Mouse (Mus musculus) heart, embryonic 10.5 days (tissue): Measurements from ENCODE around the gene Hrh1. TPM values are rescaled to one million over a fixed set of nuclear protein-coding genes. Genes with fewer than 3 reads are reported as not detected.

Source experiments
- DNase-seq: peaks from one replicate; pipeline ENCODE4 v3.0.0-alpha.2; 2017; ENCODE audit warnings: low spot score
- H3K27ac ChIP-seq: fragments of 300-500 bp; sonication (generic); 2 replicates; pipeline ENCODE4 v1.5.1; 2016; ENCODE audit warnings: mild to moderate bottlenecking
- H3K27me3 ChIP-seq: fragments of 300-500 bp; sonication (generic); 2 replicates; pipeline ENCODE4 v1.6.1; 2016; ENCODE audit warnings: mild to moderate bottlenecking; ENCODE audit not compliant: poor library complexity, insufficient read depth, severe bottlenecking
- H3K36me3 ChIP-seq: fragments of 300-500 bp; sonication (generic); 2 replicates; pipeline ENCODE4 v1.6.1; 2016; ENCODE audit warnings: mild to moderate bottlenecking, moderate library complexity
- H3K4me1 ChIP-seq: fragments of 300-500 bp; sonication (generic); 2 replicates; pipeline ENCODE4 v1.6.1; 2016; ENCODE audit warnings: mild to moderate bottlenecking
- H3K4me3 ChIP-seq: fragments of 300-500 bp; sonication (generic); 2 replicates; pipeline ENCODE4 v1.5.1; 2016; ENCODE audit warnings: mild to moderate bottlenecking, moderate library complexity
- H3K9me3 ChIP-seq: fragments of 300-500 bp; sonication (generic); 2 replicates; pipeline ENCODE4 v1.6.1; 2016; ENCODE audit warnings: mild to moderate bottlenecking, moderate library complexity
- WGBS: fragments of 180-500 bp; shearing (Covaris S2); methylation state at CpG from one replicate; pipeline ENCODE4 v1.1.7; 2016; 5-methylcytosine and 5-hydroxymethylcytosine counted together
- polyA plus RNA-seq: library from polyadenylated mRNA; unstranded; fragments of >200 nt; fragmentation: Nextera tagmentation; extraction: Ambion mirVana; gene quantifications from 2 replicates; pipeline ENCODE4 v1.2.1, GENCODE M21; 2016

Gene Hrh1
- not detected in 2 replicates for polyA plus RNA-seq

GRCm38 (mm10) chr6:114397691-114398217, at the start of gene Hrh1:
TSS of gene Hrh1 (plus strand) at chr6:114397936.
- no peak for DNase-seq
- WGBS, result 1% methylated on average over 47 of the region's 56 CpGs
- Histone ChIP-seq H3K4me1 (peaks cover 15% of the 10 kb centered on the region), H3K27ac (peak within 1 kb of the TSS; percentile 59), H3K36me3 (no peaks in the 10 kb centered on the region), H3K9me3 (no peaks in the 10 kb centered on the region), H3K4me3 (peak within 1 kb of the TSS; percentile 69), H3K27me3 (peaks cover 78% of the 10 kb centered on the region)

DNA sequence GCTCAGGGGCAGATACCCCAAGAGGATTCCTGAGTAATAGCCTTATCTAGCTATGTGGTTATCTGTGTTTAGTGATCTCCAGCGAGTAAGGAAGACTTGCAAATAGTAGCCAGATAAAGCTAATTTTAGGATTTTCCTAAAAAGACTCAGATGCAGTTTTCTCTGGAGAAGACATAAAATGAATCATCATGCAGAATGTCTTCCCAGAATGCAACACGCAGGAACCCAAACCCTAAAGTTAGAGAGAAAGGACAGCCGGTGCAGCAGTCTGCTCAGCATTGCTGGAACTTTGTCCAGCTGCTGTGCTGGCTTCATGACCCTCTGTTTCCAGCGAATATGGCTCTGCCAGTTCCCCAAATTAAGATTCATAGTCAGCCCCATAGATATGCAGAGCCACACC, 43.1 kb upstream of the Hrh1 start:
- Histone ChIP-seq H3K4me1 (peaks cover 4% of the 10 kb centered on the region; the same call in 1 of the 2 replicates), H3K27ac (no peak overlapping the region), H3K9me3 (no peaks in the 10 kb centered on the region), H3K27me3 (peaks cover 6% of the 10 kb centered on the region; the same call in 1 of the 2 replicates), H3K4me3 (no peak overlapping the region), H3K36me3 (no peaks in the 10 kb centered on the region)
- 48% methylated on average over 4 of the region's 4 CpGs for WGBS
- DNase-seq, result no peak

DNA sequence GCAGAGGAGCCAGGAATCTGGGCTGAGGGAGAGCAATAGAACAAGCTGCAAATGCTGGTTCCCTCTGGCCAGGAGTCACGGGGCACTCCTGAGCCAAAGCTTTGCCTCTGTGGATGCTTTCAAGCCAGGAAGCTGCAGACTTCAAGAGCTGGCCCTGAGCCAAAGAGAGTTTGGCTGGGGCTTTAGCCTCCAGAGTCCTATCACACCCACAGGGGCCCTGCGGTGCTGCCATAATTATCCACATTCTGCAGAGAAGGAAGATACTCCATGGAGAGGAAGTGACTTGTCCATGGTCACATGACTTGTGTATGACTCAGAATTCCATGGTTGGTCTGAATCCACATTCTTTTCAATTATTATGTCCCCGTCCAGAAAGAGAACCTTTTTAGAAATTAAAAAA, 39.6 kb upstream of the Hrh1 start:
- WGBS, result 55% methylated on average over 3 of the region's 3 CpGs
- no peaks in the 10 kb centered on the region for H3K9me3 ChIP-seq
- DNase-seq, result no peak

DNA sequence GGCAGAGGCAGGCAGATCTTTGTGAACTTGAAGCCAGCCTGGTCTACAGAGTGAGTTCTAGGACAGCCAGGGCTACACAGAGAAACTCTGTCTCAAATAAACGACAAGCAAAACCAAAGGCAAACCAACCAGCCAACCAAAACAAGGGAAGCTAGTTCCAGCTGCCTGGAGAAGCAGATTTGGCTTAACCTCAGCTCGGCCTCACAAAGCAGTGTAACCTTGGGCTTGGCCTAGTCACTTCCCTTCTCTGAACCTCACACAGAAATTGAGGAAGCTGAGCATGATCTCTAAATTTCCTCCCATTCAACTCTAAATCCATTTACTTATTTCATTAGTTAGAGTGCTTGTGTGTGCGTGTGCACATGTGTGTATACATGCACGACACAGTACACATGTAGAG, 35.4 kb upstream of the Hrh1 start:
- Histone ChIP-seq H3K27me3 (no peaks in the 10 kb centered on the region), H3K27ac (no peak overlapping the region), H3K36me3 (no peaks in the 10 kb centered on the region), H3K4me3 (no peak overlapping the region), H3K4me1 (peaks cover 4% of the 10 kb centered on the region; the same call in 1 of the 2 replicates), H3K9me3 (no peaks in the 10 kb centered on the region)
- DNase-seq, result no peak
- 73% methylated on average over 4 of the region's 4 CpGs for WGBS

More for the DNA sequence above, 39.6 kb upstream of the Hrh1 start:
- Histone ChIP-seq H3K27ac (no peak overlapping the region), H3K36me3 (no peaks in the 10 kb centered on the region), H3K4me3 (no peak overlapping the region), H3K27me3 (peaks cover 6% of the 10 kb centered on the region; the same call in 1 of the 2 replicates), H3K4me1 (peaks cover 4% of the 10 kb centered on the region; the same call in 1 of the 2 replicates)

- no peak for DNase-seq
- Histone ChIP-seq H3K27ac (no peak overlapping the region), H3K4me3 (no peak overlapping the region), H3K27me3 (0 out of 2 replicates have a peak, but pooled peaks cover 2% of the 10 kb centered on the region), H3K9me3 (no peaks in the 10 kb centered on the region), H3K36me3 (no peaks in the 10 kb centered on the region), H3K4me1 (no peaks in the 10 kb centered on the region)
- 80% methylated on average over 8 of the region's 8 CpGs for WGBS
These were observed 34.0 kb upstream of the Hrh1 start for GRCm38 (mm10) chr6:114363740-114364139.

DNA sequence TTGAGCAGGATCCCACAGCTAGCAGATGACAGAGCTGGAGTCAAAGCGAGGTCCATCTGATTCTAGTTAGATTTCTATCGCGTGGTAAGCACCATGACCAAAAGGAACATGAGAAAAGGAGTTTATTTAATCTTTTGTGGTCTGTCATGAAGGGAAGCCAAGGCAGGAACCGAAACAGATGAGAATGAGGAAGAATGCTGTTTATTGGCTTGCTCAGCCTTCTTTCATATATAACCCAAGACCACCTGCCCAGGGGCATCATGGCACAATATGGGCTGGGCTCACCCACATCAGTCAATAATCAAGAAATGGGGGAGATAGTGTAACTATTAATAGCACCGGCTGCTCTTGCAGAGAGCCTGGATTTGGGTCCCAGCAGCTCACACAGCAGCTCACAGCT, 33.0 kb upstream of the Hrh1 start:
- no peak for DNase-seq
- 77% methylated on average over 5 of the region's 5 CpGs for WGBS

GRCm38 (mm10) chr6:114366191-114366590, 31.5 kb upstream of the Hrh1 start:
- H3K36me3 ChIP-seq, result no peaks in the 10 kb centered on the region

More for the DNA sequence above, 33.0 kb upstream of the Hrh1 start:
- H3K27me3 ChIP-seq, result 0 out of 2 replicates have a peak, but pooled peaks cover 5% of the 10 kb centered on the region
- no peaks in the 10 kb centered on the region for H3K36me3 ChIP-seq
- no peaks in the 10 kb centered on the region for H3K9me3 ChIP-seq
- H3K4me1 ChIP-seq, result no peaks in the 10 kb centered on the region
- H3K27ac ChIP-seq, result no peak overlapping the region
- H3K4me3 ChIP-seq, result no peak overlapping the region

GRCm38 (mm10) chr6:114367681-114368080, 30.1 kb upstream of the Hrh1 start:
- Histone ChIP-seq H3K36me3 (no peaks in the 10 kb centered on the region), H3K27me3 (peaks cover 5% of the 10 kb centered on the region; the same call in 1 of the 2 replicates), H3K27ac (no peak overlapping the region), H3K4me1 (no peaks in the 10 kb centered on the region), H3K9me3 (no peaks in the 10 kb centered on the region), H3K4me3 (no peak overlapping the region)
- DNase-seq, result no peak
- WGBS, result 71% methylated on average over 6 of the region's 6 CpGs

More at GRCm38 (mm10) chr6:114366191-114366590, 31.5 kb upstream of the Hrh1 start:
- WGBS, result 57% methylated on average over 5 of the region's 5 CpGs
- Histone ChIP-seq H3K27me3 (0 out of 2 replicates have a peak, but pooled peaks cover 5% of the 10 kb centered on the region), H3K4me1 (no peaks in the 10 kb centered on the region), H3K4me3 (no peak overlapping the region), H3K27ac (no peak overlapping the region), H3K9me3 (no peaks in the 10 kb centered on the region)
- DNase-seq, result no peak

DNA sequence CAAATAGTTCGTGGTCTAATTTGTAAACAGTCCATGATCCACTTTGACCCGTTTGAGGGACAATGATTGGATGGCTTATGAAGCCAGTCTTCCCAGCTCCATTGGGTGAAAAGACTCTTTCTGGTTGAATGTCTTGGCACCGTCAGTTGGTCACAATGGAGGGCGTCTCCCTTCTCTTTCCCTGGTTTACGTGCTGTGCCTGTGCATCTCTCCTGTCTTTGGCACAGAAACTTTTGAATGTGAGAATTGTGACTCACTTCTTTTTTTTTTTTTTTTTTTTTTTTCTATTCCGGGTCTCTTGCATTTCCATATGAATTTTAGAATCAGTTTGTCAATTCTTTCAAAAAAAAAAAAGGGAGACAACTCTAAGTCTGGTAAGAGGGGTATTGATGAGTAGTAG, 29.5 kb upstream of the Hrh1 start:
- Histone ChIP-seq H3K4me3 (no peak overlapping the region), H3K36me3 (no peaks in the 10 kb centered on the region), H3K27ac (no peak overlapping the region), H3K27me3 (peaks cover 9% of the 10 kb centered on the region; the same call in 1 of the 2 replicates), H3K9me3 (no peaks in the 10 kb centered on the region), H3K4me1 (no peaks in the 10 kb centered on the region)
- no peak for DNase-seq
- WGBS, result 82% methylated on average over 6 of the region's 6 CpGs

DNA sequence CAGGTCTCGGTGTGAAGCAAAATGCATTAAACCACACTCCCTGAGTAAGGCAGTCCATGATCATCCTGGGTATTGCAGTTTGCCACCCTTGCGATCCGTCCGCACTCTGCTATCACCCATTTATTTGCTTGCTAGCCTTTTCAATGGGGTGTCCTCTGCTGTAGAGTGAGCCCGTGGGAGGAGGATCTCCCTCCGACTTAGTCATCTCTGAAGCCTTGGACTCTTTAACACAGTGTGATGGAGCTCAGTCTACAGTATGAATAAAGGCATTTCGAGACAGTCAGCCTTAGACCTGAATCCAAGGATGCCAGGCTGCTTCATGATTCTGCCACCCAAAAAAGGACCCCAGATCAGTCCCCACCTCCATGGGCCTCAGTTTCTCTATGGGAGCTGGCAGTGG, 25.0 kb upstream of the Hrh1 start:
- Histone ChIP-seq H3K36me3 (no peaks in the 10 kb centered on the region), H3K27ac (no peak overlapping the region), H3K27me3 (peaks cover 15% of the 10 kb centered on the region; the same call in 1 of the 2 replicates), H3K4me3 (no peak overlapping the region), H3K4me1 (no peaks in the 10 kb centered on the region), H3K9me3 (no peaks in the 10 kb centered on the region)
- WGBS, result 85% methylated on average over 7 of the region's 7 CpGs
- no peak for DNase-seq

GRCm38 (mm10) chr6:114380872-114381271, 16.9 kb upstream of the Hrh1 start:
- H3K27ac ChIP-seq, result no peak overlapping the region
- no peak overlapping the region for H3K4me3 ChIP-seq
- no peaks in the 10 kb centered on the region for H3K36me3 ChIP-seq
- no peaks in the 10 kb centered on the region for H3K4me1 ChIP-seq
- no peak for DNase-seq
- no peaks in the 10 kb centered on the region for H3K9me3 ChIP-seq
- WGBS, result 55% methylated on average over 3 of the region's 3 CpGs
- H3K27me3 ChIP-seq, result no peaks in the 10 kb centered on the region

- H3K36me3 ChIP-seq, result no peaks in the 10 kb centered on the region
- no peak overlapping the region for H3K27ac ChIP-seq
- no peak overlapping the region for H3K4me3 ChIP-seq
- 66% methylated on average over 6 of the region's 6 CpGs for WGBS
- H3K9me3 ChIP-seq, result no peaks in the 10 kb centered on the region
- peaks cover 15% of the 10 kb centered on the region; the same call in 1 of the 2 replicates for H3K27me3 ChIP-seq
- no peak for DNase-seq
- 0 out of 2 replicates have a peak, but pooled peaks cover 4% of the 10 kb centered on the region for H3K4me1 ChIP-seq
These were observed 10.4 kb upstream of the Hrh1 start for GRCm38 (mm10) chr6:114387320-114387719.

DNA sequence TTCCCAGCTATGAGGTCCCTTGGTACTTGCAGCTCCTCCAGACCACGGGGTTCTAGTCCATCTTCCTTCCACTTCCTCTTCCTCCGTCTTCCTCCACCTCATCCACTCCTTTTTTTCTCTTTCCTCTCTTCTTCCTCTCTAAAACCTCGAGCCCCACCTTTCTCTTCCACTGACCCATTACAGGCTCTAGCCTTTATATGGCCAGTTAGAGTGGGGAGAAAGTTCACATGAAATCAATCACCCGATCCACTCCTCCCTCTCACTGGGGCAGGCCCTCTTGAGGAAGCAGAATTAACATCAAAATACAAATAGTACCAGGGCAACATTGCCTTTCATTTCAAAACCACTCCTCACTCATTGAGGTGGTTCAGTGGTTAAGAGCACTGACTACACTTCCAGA, 9.9 kb upstream of the Hrh1 start:
- WGBS, result 68% methylated on average over 4 of the region's 4 CpGs
- H3K4me1 ChIP-seq, result 0 out of 2 replicates have a peak, but pooled peaks cover 8% of the 10 kb centered on the region

More for the DNA sequence above, 9.9 kb upstream of the Hrh1 start:
- Histone ChIP-seq H3K27ac (no peak overlapping the region), H3K9me3 (no peaks in the 10 kb centered on the region), H3K4me3 (no peak overlapping the region), H3K27me3 (peaks cover 20% of the 10 kb centered on the region; the same call in 1 of the 2 replicates), H3K36me3 (no peaks in the 10 kb centered on the region)
- DNase-seq, result no peak
